Mouse (Mus musculus): ENCODE data around the gene Ldb3.

GRCm38 (mm10) chr14:34570294-34570693 lies 18.2 kb downstream of the Ldb3 start:
- TF ChIP-seq POLR2A (IDR thresholded peaks at IDR 0.05; ENCODE audit: low read depth, low read length) (no peak), CTCF (IDR thresholded peaks at IDR 0.05; ENCODE audit: extremely low read depth, insufficient read length, insufficient replicate concordance, low read depth, low read length) (peak; percentile 83; the same call in 1 of the 2 replicates)

Measured in small intestine, adult 2 months (tissue).